Mouse (Mus musculus) megakaryocyte-erythroid progenitor cell, adult 5-6 weeks (primary cell): ENCODE measurements around the gene Ins2. TPM values are rescaled to one million over a fixed set of nuclear protein-coding genes. Genes with fewer than 3 reads are reported as not detected.

Experiments
- ATAC-seq: replicated peaks from 2 replicates; pipeline ENCODE4 v1.8.0; 2016; ENCODE audit warnings: mild to moderate bottlenecking, inconsistent platforms; ENCODE audit not compliant: severe bottlenecking, poor library complexity, low FRiP score, low TSS enrichment
- total RNA-seq, 2 experiments: library from RNA; stranded (forward) in 1 of 2; stranded (reverse) in 1 of 2; fragments of 200-1000, 215-1000 nt in 1 of 2; fragments of >200 nt in 1 of 2; fragmentation: Nextera tagmentation in 1 of 2; gene quantifications; 2 replicates each; pipeline ENCODE4 v1.2.3; 2014 to 2017

The Ins2 gene
- total RNA-seq, 2 experiments from 2014 or later: not detected

- no peak for ATAC-seq
Observed at GRCm38 (mm10) chr7:142666109-142666508, 77.1 kb downstream of the Ins2 start.

- no peak for ATAC-seq
Observed at GRCm38 (mm10) chr7:142665364-142665763, 77.8 kb downstream of the Ins2 start.

GRCm38 (mm10) chr7:142664465-142665029 is 78.6 kb downstream of the Ins2 start:
- ATAC-seq: no peak

- no peak for ATAC-seq
Observed at GRCm38 (mm10) chr7:142663931-142664421, 79.2 kb downstream of the Ins2 start.

GRCm38 (mm10) chr7:142663151-142663550 is 80.0 kb downstream of the Ins2 start:
- no peak for ATAC-seq

- ATAC-seq: no peak
Observed at GRCm38 (mm10) chr7:142661811-142662210, 81.4 kb downstream of the Ins2 start.

- ATAC-seq: no peak
Observed at GRCm38 (mm10) chr7:142661046-142661445, 82.1 kb downstream of the Ins2 start.

- no peak for ATAC-seq
Observed at GRCm38 (mm10) chr7:142660651-142660945, 82.6 kb downstream of the Ins2 start.

- no peak for ATAC-seq
Observed at GRCm38 (mm10) chr7:142659767-142660650, 83.2 kb downstream of the Ins2 start.

GRCm38 (mm10) chr7:142659181-142659681 is 84.0 kb downstream of the Ins2 start:
- no peak for ATAC-seq

GRCm38 (mm10) chr7:142658681-142659180 is 84.5 kb downstream of the Ins2 start:
- ATAC-seq: no peak

GRCm38 (mm10) chr7:142657821-142658614 is 85.2 kb downstream of the Ins2 start:
- no peak for ATAC-seq

GRCm38 (mm10) chr7:142657341-142657791 is 85.8 kb downstream of the Ins2 start:
- no peak for ATAC-seq

- ATAC-seq: no peak
Observed at GRCm38 (mm10) chr7:142656055-142656454, 87.1 kb downstream of the Ins2 start.

- no peak for ATAC-seq
Observed at GRCm38 (mm10) chr7:142655633-142656032, 87.5 kb downstream of the Ins2 start.

GRCm38 (mm10) chr7:142653726-142654125 is 89.5 kb downstream of the Ins2 start:
- ATAC-seq: no peak

- ATAC-seq: no peak
Observed at GRCm38 (mm10) chr7:142646676-142647075, 96.5 kb downstream of the Ins2 start.

- peak; percentile 79 for ATAC-seq
Observed at GRCm38 (mm10) chr7:142645045-142645444, 98.1 kb downstream of the Ins2 start.

- no peak for ATAC-seq
Observed at GRCm38 (mm10) chr7:142636178-142636577, 107.0 kb downstream of the Ins2 start.

GRCm38 (mm10) chr7:142630691-142631090 is 112.5 kb downstream of the Ins2 start:
- no peak for ATAC-seq
